Mouse (Mus musculus) CH12.LX (cell line): ENCODE measurements at regions not wholly inside any gene's neighbourhood (a gene's known extent, or its start where the extent isn't known, plus 50 kb on each side); places are given as distances from the start of the nearest gene placed in this dataset.
"Not testable (repeated sequence)": the region's sequence is repeated elsewhere in the genome, so short reads cannot be mapped to it uniquely, and the experiment has no call there.

ENCODE experiments used
- DNase-seq: peaks from one replicate; pipeline ENCODE4 v3.0.0-alpha.2; 2013; ENCODE audit errors: extremely low read depth
- H3K27ac ChIP-seq: 2 replicates; pipeline ENCODE4 v1.5.1; 2012; ENCODE audit warnings: low read depth, mild to moderate bottlenecking, control low read depth, moderate library complexity; ENCODE audit not compliant: insufficient read depth
- H3K27me3 ChIP-seq: replicated peaks from 2 replicates; pipeline ENCODE3; 2012; ENCODE audit warnings: inconsistent platforms
- H3K36me3 ChIP-seq, 2 experiments: replicated peaks in 1 of 2; 2 replicates each; pipeline versions ENCODE3 to v1.6.1; 2012; ENCODE audit warnings: inconsistent platforms in 1 of 2, low read length in 1 of 2, mild to moderate bottlenecking in 1 of 2, mixed read lengths in 1 of 2, moderate library complexity in 1 of 2; ENCODE audit not compliant: control insufficient read depth in 1 of 2, insufficient read depth in 1 of 2
- H3K4me1 ChIP-seq, 2 experiments: 2 replicates each; pipeline ENCODE4 v1.6.1; 2012; ENCODE audit warnings: inconsistent platforms in 1 of 2, moderate library complexity in 1 of 2; ENCODE audit not compliant: insufficient read depth in 2 of 2, control insufficient read depth in 1 of 2
- H3K4me2 ChIP-seq: 2 replicates; pipeline ENCODE4 v1.6.1; 2012; ENCODE audit warnings: low read depth, mild to moderate bottlenecking, control low read depth; ENCODE audit not compliant: poor library complexity, insufficient read depth, severe bottlenecking
- H3K4me3 ChIP-seq, 3 experiments: fragments of 150-350 bp in 1 of 3; sonication (generic) in 1 of 3; replicated peaks in 1 of 3; 2 replicates each; pipeline versions ENCODE3 to v1.5.1; 2011 to 2012; ENCODE audit warnings: low read depth in 2 of 3, low read length in 2 of 3, mild to moderate bottlenecking in 2 of 3, moderate library complexity in 2 of 3, control low read depth in 1 of 3, improper control_type of control experiment in 1 of 3, inconsistent platforms in 1 of 3, mixed read lengths in 1 of 3; ENCODE audit not compliant: poor library complexity in 1 of 3
- H3K79me2 ChIP-seq: replicated peaks from 2 replicates; pipeline ENCODE4 v1.6.1; 2012; ENCODE audit warnings: mild to moderate bottlenecking, moderate library complexity; ENCODE audit not compliant: control insufficient read depth, poor library complexity, insufficient read depth, severe bottlenecking; ENCODE audit errors: extremely low read depth
- H3K9ac ChIP-seq: 2 replicates; pipeline ENCODE4 v1.6.1; 2012; ENCODE audit warnings: low read depth, mild to moderate bottlenecking, control low read depth, moderate library complexity; ENCODE audit not compliant: insufficient read depth
- H3K9me3 ChIP-seq: replicated peaks from 2 replicates; pipeline ENCODE3; 2012; ENCODE audit warnings: low read length, inconsistent platforms, mixed read lengths
- CTCF ChIP-seq, 2 experiments: IDR thresholded peaks in 1 of 2; conservative IDR thresholded peaks in 1 of 2; 2 replicates each; pipeline ENCODE4 v1.5.1; 2011 to 2012; ENCODE audit warnings: low read depth in 2 of 2, low read length in 2 of 2, improper control_type of control experiment in 1 of 2, inconsistent platforms in 1 of 2, mild to moderate bottlenecking in 1 of 2, moderate library complexity in 1 of 2
- SMC3 ChIP-seq: IDR thresholded peaks from 2 replicates; pipeline ENCODE4 v1.6.1; 2011; ENCODE audit warnings: low read depth, low read length, improper control_type of control experiment
- dilution Hi-C: fragments of 300-500 bp; cut with MboI; formaldehyde crosslinking; loops from 2 replicates; pipeline ENCODE4 v1.14.3; 2020; ENCODE audit warnings: low sequenced_read_pairs; ENCODE audit not compliant: extremely low pct_unique_long_range_greater_than_20kb, extremely low pct_ligation_motif_present
- in situ Hi-C: fragments of 300-500 bp; cut with MboI; formaldehyde crosslinking; loops from 3 replicates; pipeline ENCODE4 v1.14.3; 2019; ENCODE audit warnings: low sequenced_read_pairs, low pct_ligation_motif_present, low pct_unique_long_range_greater_than_20kb, mixed read lengths

GRCm38 (mm10) chr1:85451701-85452100 is 123.8 kb upstream of the G530012D18Rik start:
- H3K79me2 ChIP-seq, H3K36me3 ChIP-seq, H3K9ac ChIP-seq, H3K9me3 ChIP-seq, H3K4me3 ChIP-seq, in situ Hi-C loops, DNase-seq, H3K4me2 ChIP-seq, H3K27me3 ChIP-seq, H3K4me1 ChIP-seq, H3K27ac ChIP-seq, dilution Hi-C loops: not testable (repeated sequence)
- TF ChIP-seq SMC3 (peak; percentile 18; the same call in 1 of the 2 replicates), CTCF (conservative IDR thresholded peaks at IDR 0.05 in 1 of 2, IDR thresholded peaks at IDR 0.05 in 1 of 2; ENCODE audit: low read depth in 2 of 2, low read length in 2 of 2) (peak in 1 of 2 experiments; percentile 19; a peak in 1 of 4 replicates)

GRCm38 (mm10) chr1:85453350-85453749 is 122.1 kb upstream of the G530012D18Rik start:
- H3K9ac ChIP-seq, H3K4me3 ChIP-seq, H3K4me1 ChIP-seq, dilution Hi-C loops, H3K4me2 ChIP-seq, H3K79me2 ChIP-seq, in situ Hi-C loops, H3K27ac ChIP-seq, H3K9me3 ChIP-seq, H3K27me3 ChIP-seq, DNase-seq, H3K36me3 ChIP-seq: not testable (repeated sequence)

GRCm38 (mm10) chr1:85456671-85457070 is 118.8 kb upstream of the G530012D18Rik start:
- H3K79me2 ChIP-seq, H3K9me3 ChIP-seq, H3K9ac ChIP-seq, H3K4me1 ChIP-seq, DNase-seq, H3K27ac ChIP-seq, H3K27me3 ChIP-seq, H3K4me3 ChIP-seq, dilution Hi-C loops, in situ Hi-C loops, H3K4me2 ChIP-seq, H3K36me3 ChIP-seq: not testable (repeated sequence)

GRCm38 (mm10) chr1:85457731-85458130 is 117.7 kb upstream of the G530012D18Rik start:
- H3K4me3 ChIP-seq, H3K4me2 ChIP-seq, H3K9ac ChIP-seq, H3K36me3 ChIP-seq, H3K27me3 ChIP-seq, H3K4me1 ChIP-seq, DNase-seq, H3K9me3 ChIP-seq, in situ Hi-C loops, H3K79me2 ChIP-seq, H3K27ac ChIP-seq, dilution Hi-C loops: not testable (repeated sequence)
